Mouse (Mus musculus): ENCODE measurements around the gene Nup62. TPM values are rescaled to one million over a fixed set of nuclear protein-coding genes. Genes with fewer than 3 reads are reported as not detected.
A peak's percentile ranks its signal among the peaks of the same experiment; 100 is the strongest.

Nup62 gene
- total RNA-seq, 1 experiment: 98.0 TPM

GRCm38 (mm10) chr7:44868465-44868864 lies 52.6 kb downstream of the Nup62 start:
- Histone ChIP-seq H3K4me3 (ENCODE audit: insufficient read depth in 1 of 2, low read depth in 1 of 2, low read length in 2 of 2, poor library complexity in 1 of 2, severe bottlenecking in 1 of 2) (peak overlapping the region; percentile 76 to 97), H3K36me3 (ENCODE audit: control insufficient read depth, insufficient read depth, low read length, poor library complexity, severe bottlenecking) (peaks cover 24% of the 10 kb centered on the region), H3K4me1 (ENCODE audit: control insufficient read depth in 2 of 2, insufficient read depth in 2 of 2, low read length in 2 of 2, poor library complexity in 1 of 2) (peaks cover 0 to 19% of the 10 kb centered on the region in 2 experiments; a peak in 2 of 4 replicates), H3K27ac (ENCODE audit: insufficient read depth, low read depth, low read length, poor library complexity, severe bottlenecking) (no peak overlapping the region), H3K9ac (ENCODE audit: insufficient read depth, low read depth, low read length, poor library complexity, severe bottlenecking) (0 out of 2 replicates have a peak overlapping the region, but pooled peaks have one; percentile 94), H3K9me3 (ENCODE audit: control insufficient read depth, insufficient read depth, low read depth, low read length) (no peaks in the 10 kb centered on the region)
- DNase-seq (ENCODE audit: low read depth, low spot score): no peak
- in situ Hi-C loops (cut with MboI; ENCODE audit: low sequenced_read_pairs in 2 of 2, unreplicated experiment in 2 of 2): no loop called here
- no peak for TF ChIP-seq MAFK (IDR thresholded peaks at IDR 0.05; ENCODE audit: insufficient read depth, low read depth, low read length)
- TF ChIP-seq ZC3H11A (IDR thresholded peaks at IDR 0.05; ENCODE audit: borderline replicate concordance, low read depth, low read length): no peak
- TF ChIP-seq HCFC1 (IDR thresholded peaks at IDR 0.05; ENCODE audit: borderline replicate concordance, insufficient read depth, low read length): no peak
- TF ChIP-seq CHD2 (IDR thresholded peaks at IDR 0.05; ENCODE audit: low read depth, low read length): no peak
- no peak for TF ChIP-seq ZNF384 (IDR thresholded peaks at IDR 0.05; ENCODE audit: low read depth, low read length)

GRCm38 (mm10) chr7:44868919-44869696 lies 53.2 kb downstream of the Nup62 start:
- Histone ChIP-seq H3K27ac (ENCODE audit: insufficient read depth, low read depth, low read length, poor library complexity, severe bottlenecking) (peak overlapping the region; percentile 91), H3K9ac (ENCODE audit: insufficient read depth, low read depth, low read length, poor library complexity, severe bottlenecking) (peak overlapping the region; percentile 94), H3K4me3 (ENCODE audit: insufficient read depth in 1 of 2, low read depth in 1 of 2, low read length in 2 of 2, poor library complexity in 1 of 2, severe bottlenecking in 1 of 2) (peak overlapping the region; percentile 76 to 97), H3K36me3 (ENCODE audit: control insufficient read depth, insufficient read depth, low read length, poor library complexity, severe bottlenecking) (peaks cover 18% of the 10 kb centered on the region), H3K4me1 (ENCODE audit: control insufficient read depth in 2 of 2, insufficient read depth in 2 of 2, low read length in 2 of 2, poor library complexity in 1 of 2) (peaks cover 0 to 18% of the 10 kb centered on the region in 2 experiments; a peak in 2 of 4 replicates), H3K9me3 (ENCODE audit: control insufficient read depth, insufficient read depth, low read depth, low read length) (no peaks in the 10 kb centered on the region)
- no peak for DNase-seq (ENCODE audit: low read depth, low spot score)
- no peak for TF ChIP-seq ZC3H11A (IDR thresholded peaks at IDR 0.05; ENCODE audit: borderline replicate concordance, low read depth, low read length)
- no peak for TF ChIP-seq CHD2 (IDR thresholded peaks at IDR 0.05; ENCODE audit: low read depth, low read length)
- peak; percentile 64; the same call in 1 of the 2 replicates for TF ChIP-seq MAFK (IDR thresholded peaks at IDR 0.05; ENCODE audit: insufficient read depth, low read depth, low read length)
- in situ Hi-C loops (cut with MboI; ENCODE audit: low sequenced_read_pairs in 2 of 2, unreplicated experiment in 2 of 2): no loop called here

- Histone ChIP-seq H3K4me1 (ENCODE audit: control insufficient read depth in 2 of 2, insufficient read depth in 2 of 2, low read length in 2 of 2, poor library complexity in 1 of 2) (peaks cover 0 to 18% of the 10 kb centered on the region in 2 experiments; a peak in 2 of 4 replicates), H3K36me3 (ENCODE audit: control insufficient read depth, insufficient read depth, low read length, poor library complexity, severe bottlenecking) (peaks cover 10% of the 10 kb centered on the region; the same call in 1 of the 2 replicates), H3K27ac (ENCODE audit: insufficient read depth, low read depth, low read length, poor library complexity, severe bottlenecking) (peak within 1 kb of the TSS; percentile 91), H3K9me3 (ENCODE audit: control insufficient read depth, insufficient read depth, low read depth, low read length) (no peaks in the 10 kb centered on the region), H3K4me3 (ENCODE audit: insufficient read depth in 1 of 2, low read depth in 1 of 2, low read length in 2 of 2, poor library complexity in 1 of 2, severe bottlenecking in 1 of 2) (peak within 1 kb of the TSS; percentile 76 to 97), H3K9ac (ENCODE audit: insufficient read depth, low read depth, low read length, poor library complexity, severe bottlenecking) (peak within 1 kb of the TSS; percentile 94)
- TF ChIP-seq CHD2 (IDR thresholded peaks at IDR 0.05; ENCODE audit: low read depth, low read length): no peak
- TF ChIP-seq HCFC1 (IDR thresholded peaks at IDR 0.05; ENCODE audit: borderline replicate concordance, insufficient read depth, low read length): peak; percentile 89
- TF ChIP-seq ZNF384 (IDR thresholded peaks at IDR 0.05; ENCODE audit: low read depth, low read length): no peak
- no peak for TF ChIP-seq MAFK (IDR thresholded peaks at IDR 0.05; ENCODE audit: insufficient read depth, low read depth, low read length)
- peak; percentile 92 for DNase-seq (ENCODE audit: low read depth, low spot score)
- in situ Hi-C loops (cut with MboI; ENCODE audit: low sequenced_read_pairs in 2 of 2, unreplicated experiment in 2 of 2): no loop called here
Observed at GRCm38 (mm10) chr7:44869697-44870528, 54.0 kb downstream of the Nup62 start, which contains the start of gene Ptov1. Ptov1 (minus strand) TSS chr7:44869788.

GRCm38 (mm10) chr7:44870614-44871013 lies 54.7 kb downstream of the Nup62 start:
- TF ChIP-seq ZC3H11A (IDR thresholded peaks at IDR 0.05; ENCODE audit: borderline replicate concordance, low read depth, low read length) (no peak), CHD2 (IDR thresholded peaks at IDR 0.05; ENCODE audit: low read depth, low read length) (no peak), MAFK (IDR thresholded peaks at IDR 0.05; ENCODE audit: insufficient read depth, low read depth, low read length) (no peak), ZNF384 (IDR thresholded peaks at IDR 0.05; ENCODE audit: low read depth, low read length) (no peak), HCFC1 (IDR thresholded peaks at IDR 0.05; ENCODE audit: borderline replicate concordance, insufficient read depth, low read length) (no peak)
- Histone ChIP-seq H3K9ac (ENCODE audit: insufficient read depth, low read depth, low read length, poor library complexity, severe bottlenecking) (no peak overlapping the region), H3K36me3 (ENCODE audit: control insufficient read depth, insufficient read depth, low read length, poor library complexity, severe bottlenecking) (peaks cover 4% of the 10 kb centered on the region; the same call in 1 of the 2 replicates), H3K9me3 (ENCODE audit: control insufficient read depth, insufficient read depth, low read depth, low read length) (no peaks in the 10 kb centered on the region), H3K27ac (ENCODE audit: insufficient read depth, low read depth, low read length, poor library complexity, severe bottlenecking) (no peak overlapping the region), H3K4me1 (ENCODE audit: control insufficient read depth in 2 of 2, insufficient read depth in 2 of 2, low read length in 2 of 2, poor library complexity in 1 of 2) (peaks cover 0 to 18% of the 10 kb centered on the region in 2 experiments; a peak in 2 of 4 replicates), H3K4me3 (ENCODE audit: insufficient read depth in 1 of 2, low read depth in 1 of 2, low read length in 2 of 2, poor library complexity in 1 of 2, severe bottlenecking in 1 of 2) (0 out of 4 replicates have a peak overlapping the region, but pooled peaks of 1 of the 2 experiments have one; percentile 0)
- in situ Hi-C loops (cut with MboI; ENCODE audit: low sequenced_read_pairs in 2 of 2, unreplicated experiment in 2 of 2): no loop called here
- DNase-seq (ENCODE audit: low read depth, low spot score): no peak
